Mouse (Mus musculus) cerebellum, adult 2 months (tissue): ENCODE measurements at regions not wholly inside any gene's neighbourhood (a gene's known extent, or its start where the extent isn't known, plus 50 kb on each side); places are given as distances from the start of the nearest gene placed in this dataset.

ENCODE experiments used
- DNase-seq, 2 experiments: peaks; one replicate each; pipeline ENCODE4 v3.0.0; 2021
- H3K27ac ChIP-seq: fragments of 200-500 bp; 2 replicates; pipeline ENCODE4 v1.5.1; 2012; ENCODE audit warnings: low read length, control low read depth, inconsistent platforms; ENCODE audit not compliant: insufficient read depth
- H3K27me3 ChIP-seq: fragments of 200-500 bp; 2 replicates; pipeline ENCODE4 v1.6.1; 2012; ENCODE audit warnings: inconsistent platforms, mild to moderate bottlenecking, low read length, moderate library complexity; ENCODE audit not compliant: control insufficient read depth, insufficient read depth
- H3K4me1 ChIP-seq: fragments of 200-500 bp; 2 replicates; pipeline ENCODE4 v1.6.1; 2011; ENCODE audit warnings: low read length; ENCODE audit not compliant: control insufficient read depth, insufficient read depth
- H3K4me3 ChIP-seq: fragments of 200-500 bp; replicated peaks from 2 replicates; pipeline ENCODE3; 2011; ENCODE audit warnings: mild to moderate bottlenecking, low read depth, low read length, control low read depth; ENCODE audit not compliant: insufficient read depth
- CTCF ChIP-seq: fragments of 200-500 bp; IDR thresholded peaks from 2 replicates; pipeline ENCODE4 v1.5.1; 2011; ENCODE audit warnings: low read depth, mild to moderate bottlenecking, control low read depth, low read length, moderate library complexity, borderline replicate concordance; ENCODE audit not compliant: insufficient read depth
- POLR2A ChIP-seq: fragments of 200-500 bp; IDR thresholded peaks from 2 replicates; pipeline ENCODE4 v1.6.1; 2011; ENCODE audit warnings: low read length, control low read depth, borderline replicate concordance; ENCODE audit not compliant: insufficient read depth
- whole genome bisulfite sequencing: fragments of 180-500 bp; shearing (Covaris S2); methylation state at CpG from one replicate; pipeline ENCODE4 v1.1.7; 2018; 5-methylcytosine and 5-hydroxymethylcytosine counted together

- Histone ChIP-seq H3K27me3 (no peaks in the 10 kb centered on the region), H3K4me3 (no peak overlapping the region), H3K27ac (no peak overlapping the region), H3K4me1 (no peaks in the 10 kb centered on the region)
- no peak for DNase-seq
- 42% methylated on average over 17 of the region's 17 CpGs for WGBS
- no peak for TF ChIP-seq POLR2A
- TF ChIP-seq CTCF: no peak
These were observed 51.0 kb upstream of the Casz1 start for GRCm38 (mm10) chr4:148753143-148753798.

- Histone ChIP-seq H3K4me1 (no peaks in the 10 kb centered on the region), H3K27me3 (no peaks in the 10 kb centered on the region), H3K27ac (no peak overlapping the region), H3K4me3 (no peak overlapping the region)
- DNase-seq: no peak
- TF ChIP-seq POLR2A (no peak), CTCF (no peak)
- 87% methylated on average over 8 of the region's 8 CpGs for WGBS
These were observed 50.4 kb upstream of the Casz1 start for GRCm38 (mm10) chr4:148753849-148754248.
